Mouse (Mus musculus) midbrain, embryonic 12.5 days (tissue): ENCODE measurements around the gene Pgc. TPM values are rescaled to one million over a fixed set of nuclear protein-coding genes. Genes with fewer than 3 reads are reported as not detected.

Experiments used
- ATAC-seq: fragments of 200-750 bp; cut with Nextera tagmentation; 2 replicates; pipeline ENCODE4 v1.8.0; 2017; ENCODE audit warnings: low read depth, moderate TSS enrichment, moderate library complexity; ENCODE audit not compliant: low FRiP score
- H3K27ac ChIP-seq: fragments of 300-500 bp; sonication (generic); replicated peaks from 2 replicates; pipeline ENCODE4 v1.5.1; 2016; ENCODE audit warnings: mild to moderate bottlenecking
- H3K27me3 ChIP-seq: fragments of 300-500 bp; sonication (generic); 2 replicates; pipeline ENCODE4 v1.6.1; 2016; ENCODE audit warnings: mild to moderate bottlenecking
- H3K36me3 ChIP-seq: fragments of 300-500 bp; sonication (generic); 2 replicates; pipeline ENCODE4 v1.6.1; 2016
- H3K4me1 ChIP-seq: fragments of 300-500 bp; sonication (generic); 2 replicates; pipeline ENCODE4 v1.6.1; 2016
- H3K4me2 ChIP-seq: fragments of 300-500 bp; sonication (generic); replicated peaks from 2 replicates; pipeline ENCODE4 v1.6.1; 2016; ENCODE audit warnings: mild to moderate bottlenecking, moderate library complexity
- H3K4me3 ChIP-seq: fragments of 300-500 bp; sonication (generic); 2 replicates; pipeline ENCODE4 v1.5.1; 2016; ENCODE audit warnings: mild to moderate bottlenecking
- H3K9ac ChIP-seq: fragments of 300-500 bp; sonication (generic); replicated peaks from 2 replicates; pipeline ENCODE4 v1.6.1; 2016; ENCODE audit warnings: mild to moderate bottlenecking, moderate library complexity
- H3K9me3 ChIP-seq: fragments of 300-500 bp; sonication (generic); 2 replicates; pipeline ENCODE4 v1.6.1; 2016; ENCODE audit warnings: mild to moderate bottlenecking
- WGBS: fragments of 180-500 bp; shearing (Covaris S2); methylation state at CpG from one replicate; pipeline ENCODE4 v1.1.7; 2016; 5-methylcytosine and 5-hydroxymethylcytosine counted together
- polyA plus RNA-seq: library from polyadenylated mRNA; unstranded; fragments of >200 nt; fragmentation: Nextera tagmentation; extraction: Ambion mirVana; gene quantifications from 2 replicates; pipeline ENCODE4 v1.2.1, GENCODE M21; 2016

Gene Pgc
- not detected in 2 replicates for polyA plus RNA-seq

DNA sequence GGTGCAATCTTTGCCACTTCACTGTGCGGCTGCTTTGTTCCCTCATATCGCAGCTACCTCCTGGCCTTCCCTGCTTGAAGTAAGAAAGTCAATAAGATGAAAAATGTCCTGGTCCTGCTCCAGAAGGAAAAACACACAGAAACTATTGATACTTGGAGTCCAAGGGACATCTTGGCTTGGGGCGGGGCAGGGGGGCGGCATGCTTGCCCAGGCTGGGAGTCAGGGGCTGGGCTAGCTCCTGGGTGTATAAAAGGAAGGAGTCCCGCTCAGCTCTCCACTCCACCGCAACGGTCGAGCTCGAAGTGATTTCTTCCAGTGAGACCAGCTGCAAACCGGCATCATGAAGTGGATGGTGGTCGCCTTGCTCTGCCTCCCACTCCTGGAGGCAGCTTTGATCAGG lies at the start of gene Pgc:
Pgc (plus strand) TSS at position 277 of the 400 bp plus-strand sequence.
- no peaks in the 10 kb centered on the region for H3K9me3 ChIP-seq
- no peaks in the 10 kb centered on the region for H3K4me1 ChIP-seq
- no peak for ATAC-seq
- H3K27ac ChIP-seq: no peak within 1 kb of the TSS
- H3K4me2 ChIP-seq: no peak within 1 kb of the TSS
- WGBS: 86% methylated on average over 11 of the region's 11 CpGs
- no peaks in the 10 kb centered on the region; the same call in 1 of the 2 replicates for H3K27me3 ChIP-seq
- no peak within 1 kb of the TSS for H3K4me3 ChIP-seq
- H3K9ac ChIP-seq: no peak within 1 kb of the TSS
- H3K36me3 ChIP-seq: no peaks in the 10 kb centered on the region

DNA sequence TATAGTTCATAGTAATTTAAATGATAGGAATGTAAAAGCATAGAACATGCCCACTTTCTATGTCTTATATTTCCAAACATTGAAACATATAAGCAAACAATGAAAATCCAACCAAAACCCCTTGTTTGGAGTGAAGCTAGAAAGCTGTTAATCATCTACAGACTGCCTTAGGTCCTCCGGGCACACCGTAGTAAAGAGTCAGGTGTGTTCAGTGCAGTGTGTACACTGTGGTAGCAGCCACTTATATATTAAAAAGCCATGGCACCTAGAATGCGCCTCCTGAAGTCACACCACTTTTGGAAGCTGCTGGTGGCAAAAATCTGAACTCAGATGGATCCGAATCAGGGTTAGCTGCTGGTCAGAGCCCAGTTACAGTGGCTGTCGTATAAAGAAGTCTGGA lies 48.4 kb upstream of the Pgc start:
- Histone ChIP-seq H3K36me3 (peaks cover 72% of the 10 kb centered on the region), H3K27ac (no peak overlapping the region), H3K4me3 (no peak overlapping the region), H3K4me1 (no peaks in the 10 kb centered on the region), H3K27me3 (peaks cover 5% of the 10 kb centered on the region), H3K9me3 (no peaks in the 10 kb centered on the region), H3K9ac (no peak overlapping the region), H3K4me2 (no peak overlapping the region)
- ATAC-seq: no peak
- WGBS: 93% methylated on average over 5 of the region's 5 CpGs

DNA sequence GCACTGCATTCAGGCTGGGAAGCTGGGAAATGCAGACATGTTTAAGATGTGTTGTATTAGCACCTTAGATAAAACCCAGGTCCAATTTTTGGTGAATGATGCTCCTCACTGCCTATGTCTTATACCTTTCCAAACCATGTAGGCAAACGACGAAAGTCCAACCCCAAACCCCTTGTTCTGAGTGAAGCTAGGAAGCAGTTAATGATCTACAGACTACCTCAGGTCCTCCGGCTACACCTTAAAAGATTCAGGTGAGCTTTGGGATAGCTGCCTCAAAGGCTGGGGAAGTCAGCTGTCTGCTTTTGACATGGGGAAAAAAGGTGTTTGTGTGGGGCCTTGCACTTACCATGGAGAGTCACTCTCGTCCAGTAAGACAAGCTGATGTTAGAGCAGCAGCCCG lies 47.9 kb upstream of the Pgc start:
- WGBS: 85% methylated on average over 5 of the region's 5 CpGs
- H3K36me3 ChIP-seq: peaks cover 69% of the 10 kb centered on the region
- H3K4me2 ChIP-seq: no peak overlapping the region

DNA sequence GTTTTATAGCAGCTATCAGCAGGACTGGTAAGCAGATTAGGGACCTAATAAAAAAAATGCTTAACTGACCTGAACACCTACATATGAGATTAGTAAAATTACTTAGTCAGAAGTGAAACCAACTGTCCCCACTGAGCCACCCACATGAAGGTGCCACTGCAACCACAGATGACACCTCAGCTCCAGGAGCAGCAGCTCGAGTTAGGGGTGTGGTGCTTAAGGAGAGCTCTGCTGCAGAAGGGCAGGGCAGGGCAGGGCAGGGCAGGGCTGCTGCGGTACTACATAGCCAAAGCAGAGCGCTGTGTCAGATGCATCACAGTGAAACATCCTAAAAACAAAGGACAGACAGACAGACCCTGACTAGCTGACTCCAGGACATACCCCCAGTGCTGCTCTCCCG lies 43.8 kb upstream of the Pgc start:
- Histone ChIP-seq H3K27ac (no peak overlapping the region), H3K9me3 (no peaks in the 10 kb centered on the region), H3K9ac (no peak overlapping the region), H3K27me3 (no peaks in the 10 kb centered on the region), H3K4me1 (peaks cover 12% of the 10 kb centered on the region), H3K4me3 (no peak overlapping the region), H3K36me3 (peaks cover 65% of the 10 kb centered on the region), H3K4me2 (no peak overlapping the region)
- ATAC-seq: no peak
- WGBS: 89% methylated on average over 4 of the region's 4 CpGs

More for the DNA sequence above, 47.9 kb upstream of the Pgc start:
- no peak for ATAC-seq
- Histone ChIP-seq H3K27ac (no peak overlapping the region), H3K9ac (no peak overlapping the region), H3K27me3 (no peaks in the 10 kb centered on the region), H3K4me1 (no peaks in the 10 kb centered on the region), H3K9me3 (no peaks in the 10 kb centered on the region), H3K4me3 (no peak overlapping the region)

DNA sequence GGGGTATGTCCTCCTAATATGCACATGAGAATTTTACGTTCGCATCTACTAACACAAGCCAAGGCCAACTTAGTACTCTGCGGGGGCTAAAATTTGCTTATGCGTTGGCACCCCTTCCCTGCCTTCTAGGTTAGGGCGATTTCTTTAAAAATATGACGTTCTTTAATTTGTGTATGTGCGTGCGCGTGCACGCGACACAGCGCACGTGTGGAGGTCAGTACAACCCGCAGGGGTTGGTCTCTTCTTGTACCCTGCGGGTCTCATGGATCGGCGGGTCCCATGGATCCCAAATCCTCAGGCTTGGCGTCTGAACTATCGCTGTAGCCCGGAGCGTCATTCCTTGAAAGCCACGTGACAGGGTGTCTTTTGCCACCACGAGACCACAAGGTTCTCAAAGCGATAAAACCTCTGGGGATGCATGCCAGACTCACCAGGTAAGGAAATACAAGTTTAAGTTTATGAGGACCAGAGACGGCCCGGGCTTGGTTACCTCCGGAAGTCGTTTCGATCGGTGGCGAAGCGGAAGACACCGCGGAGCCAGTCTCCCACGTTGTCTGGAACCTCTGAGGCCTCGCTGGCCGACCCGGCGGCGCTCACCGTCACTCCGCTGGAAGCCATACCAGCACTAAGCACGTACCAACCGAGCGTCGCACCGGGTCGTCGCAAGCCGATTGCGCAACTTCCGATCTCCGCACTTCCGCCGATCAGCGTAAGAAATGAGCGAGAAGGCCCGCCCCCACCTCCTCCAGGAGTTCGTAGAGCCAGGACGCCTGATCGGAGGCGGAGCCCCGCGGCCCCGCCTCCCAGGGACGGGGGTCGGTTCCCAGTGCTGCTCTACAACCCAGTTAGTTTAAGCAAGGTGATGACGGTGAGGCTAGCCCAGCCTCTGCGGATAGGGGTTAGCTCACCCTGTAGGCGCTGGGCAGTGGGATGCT lies 39.0 kb upstream of the Pgc start:
- peaks cover 15% of the 10 kb centered on the region for H3K27me3 ChIP-seq

DNA sequence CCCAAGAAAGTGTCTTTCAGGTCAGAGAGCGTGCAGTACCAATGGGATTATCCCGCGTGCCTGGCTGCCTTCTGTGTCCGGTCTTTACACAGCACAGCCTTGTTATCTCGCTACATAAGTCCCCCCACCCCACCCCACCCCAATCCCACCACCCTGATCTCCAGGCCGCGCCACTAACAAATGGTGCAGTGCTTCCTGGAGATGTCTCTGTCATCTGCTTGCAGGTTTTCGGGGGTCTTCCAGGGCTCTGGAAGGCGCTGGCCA lies 38.4 kb upstream of the Pgc start, which contains the start of gene Tomm6:
Tomm6 (minus strand) TSS at position 43 of the 264 bp plus-strand sequence.
- Histone ChIP-seq H3K9ac (peak within 1 kb of the TSS; percentile 91), H3K4me2 (peak within 1 kb of the TSS; percentile 96), H3K27ac (peak within 1 kb of the TSS; percentile 85), H3K27me3 (peaks cover 16% of the 10 kb centered on the region), H3K4me3 (peak within 1 kb of the TSS; percentile 83), H3K36me3 (peaks cover 13% of the 10 kb centered on the region), H3K4me1 (peaks cover 30% of the 10 kb centered on the region), H3K9me3 (no peaks in the 10 kb centered on the region)
- under 1% methylated on average over 9 of the region's 9 CpGs for WGBS
- ATAC-seq: no peak

More for the DNA sequence above, 39.0 kb upstream of the Pgc start:
- Histone ChIP-seq H3K27ac (peak overlapping the region; percentile 85), H3K36me3 (peaks cover 19% of the 10 kb centered on the region), H3K4me3 (peak overlapping the region; percentile 83), H3K9ac (peak overlapping the region; percentile 91), H3K9me3 (no peaks in the 10 kb centered on the region), H3K4me1 (peaks cover 30% of the 10 kb centered on the region), H3K4me2 (peak overlapping the region; percentile 96)
- WGBS: 1% methylated on average over 70 of the region's 70 CpGs
- peak; percentile 92 for ATAC-seq

DNA sequence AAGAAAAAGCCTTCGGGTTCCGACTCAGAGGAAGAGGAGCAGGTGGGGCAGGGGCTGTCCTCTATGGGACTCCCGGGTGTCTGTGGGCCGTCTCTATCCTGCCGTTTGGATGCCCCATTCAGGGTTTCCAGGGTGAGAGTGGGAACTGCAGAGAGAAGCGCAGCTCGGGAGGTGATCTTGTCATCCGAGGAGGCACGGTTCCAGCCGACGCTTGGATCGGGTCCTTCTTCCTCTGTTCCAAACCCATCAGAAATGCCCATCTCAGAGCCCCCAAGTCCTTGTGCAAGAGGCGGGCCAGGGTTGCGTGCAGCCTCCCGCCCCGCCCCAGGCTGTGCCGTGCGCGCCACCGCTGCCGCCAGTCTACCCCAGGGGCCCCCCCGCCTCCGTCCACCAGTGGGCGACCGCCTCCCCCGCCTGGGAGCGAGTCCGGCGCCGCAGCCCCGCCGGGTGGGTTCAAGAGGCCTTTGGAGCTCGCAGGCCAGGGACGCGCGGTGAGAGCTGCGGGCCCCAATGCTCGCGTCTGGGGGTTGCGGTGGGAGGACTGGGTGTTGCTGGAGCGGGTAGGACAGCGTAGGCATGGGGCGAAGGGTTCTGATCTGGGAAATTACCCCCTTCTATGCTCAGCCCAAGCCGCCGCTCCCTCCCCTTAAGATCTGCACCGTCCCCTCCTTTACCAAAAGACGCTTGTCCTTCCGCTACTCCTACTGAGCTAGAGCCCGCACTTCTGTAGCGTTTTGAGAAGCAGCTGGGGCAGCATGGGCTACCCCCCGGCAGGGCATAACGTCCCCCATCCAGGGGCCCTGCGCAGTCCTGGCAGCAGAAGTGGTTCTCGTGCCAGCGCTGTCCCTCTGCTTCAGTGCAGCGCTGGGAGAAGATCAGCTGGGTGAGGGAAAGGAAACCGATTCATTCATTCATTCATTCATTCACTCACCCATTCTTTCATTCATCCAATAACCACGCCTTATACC lies 37.8 kb upstream of the Pgc start, which contains the start of gene Frs3:
Frs3 (plus strand) TSS at position 423 of the 968 bp plus-strand sequence.
- Histone ChIP-seq H3K4me2 (peak within 1 kb of the TSS; percentile 96), H3K9me3 (no peaks in the 10 kb centered on the region), H3K27ac (peak within 1 kb of the TSS; percentile 85), H3K4me3 (peak within 1 kb of the TSS; percentile 83), H3K36me3 (peaks cover 12% of the 10 kb centered on the region), H3K4me1 (peaks cover 32% of the 10 kb centered on the region), H3K27me3 (peaks cover 22% of the 10 kb centered on the region), H3K9ac (peak within 1 kb of the TSS; percentile 91)
- ATAC-seq: peak; percentile 68
- under 1% methylated on average over 57 of the region's 58 CpGs for WGBS

DNA sequence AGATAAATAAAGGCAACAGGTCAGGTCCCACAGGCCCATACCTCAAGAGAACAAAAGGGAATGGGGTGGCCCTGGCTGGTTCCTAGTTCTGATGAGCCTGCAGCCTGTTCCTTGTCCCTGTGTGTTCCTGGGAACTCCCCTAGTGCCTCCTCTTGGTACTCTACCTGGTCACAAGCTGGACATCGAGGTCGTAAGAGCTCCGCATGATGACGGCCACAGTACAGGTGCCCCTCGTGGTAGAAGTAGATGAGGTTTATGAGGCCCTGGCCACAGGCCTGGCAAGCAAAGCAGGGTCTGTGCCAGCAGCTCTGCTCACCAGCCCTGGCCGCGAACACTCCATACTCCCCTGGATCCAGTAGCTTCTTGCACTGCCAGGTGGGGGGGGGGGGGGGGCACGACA lies 36.7 kb upstream of the Pgc start:
- peak overlapping the region; percentile 83; the same call in 1 of the 2 replicates for H3K4me3 ChIP-seq
- H3K27me3 ChIP-seq: peaks cover 22% of the 10 kb centered on the region
- WGBS: 86% methylated on average over 8 of the region's 8 CpGs
- no peak for ATAC-seq
- H3K9ac ChIP-seq: 0 out of 2 replicates have a peak overlapping the region, but pooled peaks have one; percentile 91
- no peak overlapping the region for H3K27ac ChIP-seq
- 0 out of 2 replicates have a peak, but pooled peaks cover 2% of the 10 kb centered on the region for H3K36me3 ChIP-seq
- H3K9me3 ChIP-seq: no peaks in the 10 kb centered on the region
- H3K4me2 ChIP-seq: peak overlapping the region; percentile 96
- H3K4me1 ChIP-seq: peaks cover 38% of the 10 kb centered on the region

DNA sequence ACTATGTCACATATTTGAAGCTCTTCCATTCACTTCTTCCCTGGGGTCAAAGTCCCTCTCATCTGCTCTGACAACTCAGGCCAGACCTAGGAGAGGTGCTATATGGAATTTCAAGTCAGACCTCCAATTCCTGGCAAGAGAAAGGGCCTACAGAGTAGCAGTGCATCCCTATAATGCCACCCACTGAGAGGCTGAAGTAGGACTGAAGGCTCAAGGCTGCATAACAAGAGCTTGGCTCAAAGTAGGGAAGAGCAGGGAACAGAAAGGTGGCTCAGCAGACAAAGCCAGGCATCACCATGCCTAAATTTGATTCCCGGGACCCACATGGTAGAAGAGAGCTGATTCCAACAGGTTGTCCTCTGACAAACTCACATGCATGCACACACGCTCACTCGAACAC lies 35.0 kb upstream of the Pgc start:
- WGBS: 91% methylated on average over 3 of the region's 3 CpGs
- peaks cover 41% of the 10 kb centered on the region for H3K4me1 ChIP-seq

DNA sequence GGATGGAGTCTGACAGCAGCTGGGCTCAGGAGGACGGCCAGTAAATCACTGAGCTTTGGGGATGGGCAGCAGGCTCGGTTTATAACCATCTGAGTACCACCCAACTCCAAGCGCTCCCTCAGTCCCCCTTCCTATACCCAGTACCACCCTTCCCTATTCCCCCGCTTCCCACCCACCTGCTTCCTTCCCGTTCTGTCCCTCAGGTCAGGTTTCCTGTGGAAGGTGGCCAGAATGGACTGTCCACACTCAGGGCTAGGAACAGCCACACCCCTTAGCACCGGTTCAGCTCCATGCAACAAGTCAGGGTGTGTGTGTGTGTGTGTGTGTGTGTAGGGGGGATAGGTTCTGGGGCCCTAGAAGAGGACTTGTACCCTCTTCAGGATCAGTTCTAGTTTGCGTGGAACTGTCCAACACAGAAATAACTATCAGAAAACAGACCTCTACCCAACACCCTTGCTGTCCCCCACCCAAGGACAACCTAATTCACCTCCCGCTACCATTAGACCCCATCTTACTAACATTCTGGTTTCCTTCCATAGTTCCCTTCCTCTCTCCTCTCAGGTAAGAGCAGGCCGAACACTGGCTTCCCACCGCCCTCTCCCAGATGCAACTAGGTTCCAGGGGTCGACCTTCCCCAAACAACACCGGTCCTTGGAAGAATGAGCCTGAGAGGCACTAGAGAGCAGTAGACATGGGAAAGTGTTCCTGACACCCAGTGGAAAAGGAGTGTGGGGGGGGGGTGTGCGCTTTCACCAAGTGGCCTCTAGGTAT lies 32.8 kb upstream of the Pgc start:
- ATAC-seq: no peak; the same call in 1 of the 2 replicates
- peak overlapping the region; percentile 73 for H3K4me3 ChIP-seq
- H3K27ac ChIP-seq: no peak overlapping the region
- no peaks in the 10 kb centered on the region for H3K9me3 ChIP-seq
- H3K27me3 ChIP-seq: peaks cover 22% of the 10 kb centered on the region
- 32% methylated on average over 13 of the region's 13 CpGs for whole genome bisulfite sequencing
- H3K9ac ChIP-seq: peak overlapping the region; percentile 86
- peaks cover 27% of the 10 kb centered on the region for H3K4me1 ChIP-seq
- H3K36me3 ChIP-seq: 0 out of 2 replicates have a peak, but pooled peaks cover 8% of the 10 kb centered on the region
- H3K4me2 ChIP-seq: peak overlapping the region; percentile 78

More for the DNA sequence above, 35.0 kb upstream of the Pgc start:
- Histone ChIP-seq H3K27me3 (peaks cover 22% of the 10 kb centered on the region), H3K4me2 (no peak overlapping the region), H3K9me3 (no peaks in the 10 kb centered on the region), H3K27ac (no peak overlapping the region), H3K36me3 (no peaks in the 10 kb centered on the region), H3K9ac (no peak overlapping the region), H3K4me3 (no peak overlapping the region)
- no peak for ATAC-seq

DNA sequence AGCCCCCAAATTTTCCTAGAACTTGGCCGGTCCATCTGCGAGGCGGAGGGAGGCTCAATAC lies 32.4 kb upstream of the Pgc start, which contains the start of gene Gm21981:
Gm21981 (minus strand) TSS at position 14 of the 61 bp plus-strand sequence.
- peak within 1 kb of the TSS; percentile 78 for H3K4me2 ChIP-seq
- peak within 1 kb of the TSS; percentile 75 for H3K27ac ChIP-seq
- H3K4me3 ChIP-seq: peak within 1 kb of the TSS; percentile 73
- 0 out of 2 replicates have a peak, but pooled peaks cover 10% of the 10 kb centered on the region for H3K36me3 ChIP-seq
- peaks cover 22% of the 10 kb centered on the region for H3K27me3 ChIP-seq
- H3K9me3 ChIP-seq: no peaks in the 10 kb centered on the region
- H3K4me1 ChIP-seq: peaks cover 23% of the 10 kb centered on the region
- ATAC-seq: no peak
- peak within 1 kb of the TSS; percentile 86 for H3K9ac ChIP-seq
- WGBS: 0% methylated on average over 3 of the region's 3 CpGs
